Mouse (Mus musculus) spleen, adult 18-20 months (tissue): ENCODE data around the gene Dapk1.

Experiments used
- DNase-seq, 2 experiments: peaks; one replicate each; pipeline ENCODE4 v3.0.0; 2022; ENCODE audit warnings: mixed read lengths in 2 of 2

The Dapk1 gene

GRCm38 (mm10) chr13:60744736-60745135 lies 143.0 kb downstream of the Dapk1 start:
- no peak for DNase-seq

- DNase-seq, result no peak
These were observed 143.6 kb downstream of the Dapk1 start for GRCm38 (mm10) chr13:60745358-60745757.

- no peak for DNase-seq
These were observed 144.5 kb downstream of the Dapk1 start for GRCm38 (mm10) chr13:60746271-60746670.

DNA sequence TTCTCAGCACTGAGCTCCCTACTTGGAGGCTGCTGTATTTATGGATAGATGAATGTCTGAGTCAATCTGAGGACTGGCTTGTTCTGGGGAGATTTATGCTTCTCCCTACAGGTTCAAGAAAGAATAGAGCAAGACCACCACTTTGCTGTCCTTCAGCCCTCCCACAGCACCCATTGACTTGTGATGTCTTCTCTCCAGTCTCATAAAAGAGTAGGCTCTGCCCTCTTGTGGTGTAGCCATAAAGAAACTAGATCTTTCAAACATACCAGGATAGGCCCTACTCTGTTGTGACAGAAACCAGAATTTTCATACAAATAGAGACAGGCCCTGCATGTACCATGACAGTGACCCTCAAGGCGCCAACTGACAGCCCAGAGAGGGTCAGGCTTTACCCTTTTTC lies 145.5 kb downstream of the Dapk1 start:
- no peak for DNase-seq

DNA sequence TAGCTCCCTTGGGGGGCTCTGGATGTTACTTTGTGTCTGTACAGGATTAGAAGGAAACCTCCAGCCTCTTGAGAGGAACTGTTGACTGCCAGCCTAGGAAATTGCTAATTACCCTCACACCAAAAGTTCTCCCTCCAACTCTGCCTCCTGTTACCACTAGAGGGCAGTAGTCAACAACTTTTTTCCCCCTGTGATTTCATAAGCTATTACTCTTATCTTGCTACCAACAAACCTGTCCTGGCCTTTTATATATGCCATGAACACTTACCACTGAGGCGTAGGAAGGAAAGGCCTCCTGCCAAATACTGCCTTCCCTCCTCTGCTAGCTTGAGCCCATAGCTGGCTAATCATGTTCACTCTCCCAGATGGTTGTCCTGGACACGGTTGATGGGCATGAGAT lies 146.8 kb downstream of the Dapk1 start:
- no peak for DNase-seq

GRCm38 (mm10) chr13:60750930-60751329 lies 149.2 kb downstream of the Dapk1 start:
- no peak for DNase-seq

DNA sequence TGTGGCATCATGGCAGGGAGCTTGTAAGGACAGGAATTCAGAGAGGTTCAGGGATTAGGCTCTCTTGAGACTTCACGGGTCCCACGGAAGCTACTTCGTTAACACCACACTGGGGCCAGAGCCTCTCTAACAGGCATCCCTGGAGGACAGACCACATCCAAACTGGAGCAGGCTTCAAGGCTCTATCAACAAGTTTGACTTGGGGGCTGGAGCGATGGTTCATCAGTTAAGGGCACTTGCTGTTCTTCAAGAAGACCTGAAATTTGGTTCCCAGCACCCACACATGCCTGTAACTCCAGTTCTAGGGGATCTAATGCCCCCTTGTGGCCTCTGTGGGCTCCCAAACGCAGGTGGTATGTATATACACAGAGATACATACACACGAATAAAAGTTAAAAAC lies 151.5 kb downstream of the Dapk1 start:
- DNase-seq, result no peak

DNA sequence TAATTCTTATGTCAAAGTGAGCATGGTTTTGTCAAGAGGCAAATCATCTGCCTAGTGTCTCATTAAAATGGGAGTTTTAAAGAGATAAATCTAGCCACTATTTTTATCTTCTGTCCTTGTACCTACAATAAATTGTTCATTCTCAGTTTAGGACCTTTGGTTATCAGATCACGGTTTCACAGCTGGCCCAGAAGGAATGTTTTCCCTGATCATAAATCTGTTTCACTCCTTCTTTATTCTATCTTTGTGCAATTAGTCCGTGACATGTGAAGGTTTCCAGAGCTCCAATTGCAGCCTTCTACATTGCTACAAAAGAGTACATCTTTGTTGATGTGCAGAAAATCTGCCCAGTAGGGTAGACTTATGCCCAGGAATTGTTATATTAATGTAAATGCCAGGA lies 153.5 kb downstream of the Dapk1 start:
- DNase-seq, result no peak

DNA sequence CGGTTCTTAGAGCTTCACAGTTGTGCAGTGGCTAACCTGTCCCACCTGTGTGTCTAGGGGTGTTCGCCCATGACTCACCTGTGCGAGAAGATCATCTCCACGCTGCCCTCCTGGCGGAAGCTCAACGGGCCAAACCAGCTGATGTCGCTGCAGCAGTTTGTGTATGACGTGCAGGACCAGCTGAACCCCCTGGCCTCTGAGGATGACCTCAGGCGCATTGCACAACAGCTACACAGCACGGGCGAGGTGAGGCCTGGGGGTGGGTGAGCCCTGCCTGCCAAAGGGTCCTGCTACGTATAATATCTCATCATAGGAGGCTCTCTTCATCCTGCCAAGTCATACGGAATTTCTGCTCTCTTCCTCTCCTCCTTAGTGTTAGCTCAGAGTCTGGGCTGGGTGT lies 155.5 kb downstream of the Dapk1 start:
- DNase-seq, result no peak

DNA sequence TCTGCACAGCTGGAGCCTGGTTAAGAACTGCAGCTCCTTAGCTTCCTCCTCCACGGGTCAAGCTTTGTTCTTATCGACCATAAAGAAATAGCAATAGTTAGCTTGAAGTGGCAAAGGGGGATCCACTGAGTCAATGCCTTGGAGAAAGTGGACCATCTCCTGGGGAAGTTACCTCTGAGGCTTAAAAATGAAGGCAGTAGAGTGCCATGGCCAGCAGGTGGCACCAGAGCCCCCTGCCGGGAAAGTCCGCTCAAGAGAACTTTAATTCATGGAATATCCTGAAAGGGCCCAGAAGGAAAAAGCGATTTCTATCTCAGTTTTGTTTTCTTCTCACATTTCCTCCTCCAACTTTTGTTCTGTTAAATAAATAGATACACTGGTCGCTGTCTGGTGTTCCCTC lies 157.4 kb downstream of the Dapk1 start:
- peak in 1 of 2 experiments; percentile 42 for DNase-seq

- DNase-seq, result no peak
These were observed 158.6 kb downstream of the Dapk1 start for GRCm38 (mm10) chr13:60760392-60760791.

DNA sequence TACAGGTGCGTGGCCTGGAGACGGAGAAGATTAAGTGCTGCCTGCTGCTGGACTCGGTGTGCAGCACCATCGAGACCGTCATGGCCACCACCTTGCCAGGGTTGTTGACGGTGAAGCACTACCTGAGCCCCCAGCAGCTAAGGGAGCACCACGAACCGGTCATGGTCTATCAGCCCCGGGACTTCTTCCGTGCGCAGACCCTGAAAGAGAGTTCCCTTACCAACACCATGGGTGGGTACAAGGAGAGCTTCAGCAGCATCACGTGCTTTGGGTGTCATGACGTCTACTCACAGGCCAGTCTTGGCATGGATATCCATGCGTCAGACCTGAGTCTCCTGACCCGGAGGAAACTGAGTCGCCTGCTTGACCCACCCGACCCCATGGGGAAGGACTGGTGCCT lies 159.4 kb downstream of the Dapk1 start:
- no peak for DNase-seq

DNA sequence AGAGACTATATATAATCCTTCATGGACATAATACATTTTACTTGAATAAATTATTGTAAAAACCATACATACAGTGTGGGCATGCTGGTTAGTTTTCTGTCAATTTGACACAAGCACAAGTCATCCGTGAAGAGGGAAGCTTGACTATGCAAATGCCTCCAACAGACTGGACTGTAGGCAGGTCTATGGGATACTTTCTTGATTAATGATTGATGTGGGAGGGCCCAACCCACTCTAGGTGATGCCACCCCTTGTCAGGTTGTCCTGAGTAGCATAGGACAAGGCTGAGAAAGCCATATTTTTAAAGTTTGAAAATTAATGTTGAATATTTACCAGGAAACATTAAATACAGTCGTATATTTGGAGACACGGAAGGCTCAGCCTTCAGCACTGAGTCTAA lies 178.8 kb downstream of the Dapk1 start:
- no peak for DNase-seq

GRCm38 (mm10) chr13:60783301-60783700 lies 181.6 kb downstream of the Dapk1 start:
- DNase-seq, result no peak

DNA sequence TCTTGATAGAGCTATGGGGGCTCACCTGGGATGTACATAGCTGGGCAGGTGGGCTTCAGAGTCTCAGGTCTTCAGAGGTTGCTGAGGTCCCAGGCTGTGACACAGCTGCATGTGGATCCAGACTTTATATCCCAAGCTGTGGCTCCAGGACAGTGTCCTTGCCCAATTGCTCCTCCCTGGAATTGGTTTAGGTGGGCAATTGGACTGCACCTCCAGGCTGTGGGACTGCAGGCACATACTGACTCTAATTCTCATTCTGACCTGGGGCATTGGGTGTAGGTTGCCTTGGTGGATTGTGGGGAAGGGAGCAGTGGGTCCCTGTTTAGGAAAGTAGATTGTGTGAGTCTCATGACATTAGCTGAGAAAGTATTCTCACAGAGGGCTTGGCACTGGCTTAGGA lies 184.5 kb downstream of the Dapk1 start, which contains the start of gene BC051665:
TSS of gene BC051665 (minus strand) at position 101 of the 400 bp plus-strand sequence.
- DNase-seq, result no peak

DNA sequence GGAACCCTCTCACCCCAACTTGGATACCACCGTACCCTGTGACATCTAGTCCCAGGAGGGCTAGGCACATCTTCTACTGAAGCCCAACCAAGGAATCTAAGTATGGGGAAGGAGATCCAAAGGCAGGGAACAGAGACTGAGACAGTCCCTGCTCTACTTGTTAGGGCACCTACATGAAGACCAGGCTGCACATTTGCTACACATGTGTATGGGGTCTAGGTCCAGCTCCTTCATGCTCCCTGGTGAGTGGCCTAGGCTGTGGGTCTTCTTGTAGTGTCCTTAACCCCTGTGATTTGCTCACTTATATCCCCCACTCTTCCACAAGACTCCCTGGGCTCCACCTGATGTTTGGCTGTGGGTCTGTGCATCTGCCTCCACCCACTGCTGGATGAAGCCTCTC lies 187.7 kb downstream of the Dapk1 start:
- DNase-seq, result no peak

- no peak for DNase-seq
These were observed 201.0 kb downstream of the Dapk1 start, which contains the start of gene Ctsll3 for GRCm38 (mm10) chr13:60802749-60803148. Ctsll3 (minus strand) TSS chr13:60802849.

GRCm38 (mm10) chr13:60809690-60810089 lies 207.9 kb downstream of the Dapk1 start:
- no peak for DNase-seq

- no peak for DNase-seq
These were observed 211.0 kb downstream of the Dapk1 start for GRCm38 (mm10) chr13:60812768-60813167.
